Mouse (Mus musculus) gonadal fat pad, adult 2 months (tissue): ENCODE data around the gene Col1a2. TPM values are rescaled to one million over a fixed set of nuclear protein-coding genes. Genes with fewer than 3 reads are reported as not detected.

Experiments
- DNase-seq: peaks from one replicate; pipeline ENCODE4 v3.0.0-alpha.2; 2012; ENCODE audit warnings: low read depth
- polyA plus RNA-seq: library from polyadenylated mRNA; depleted of rRNA; stranded (reverse); fragments of >200 nt; gene quantifications from 2 replicates; pipeline ENCODE4 v1.2.3, GENCODE M21; 2012; rRNA removed

Gene Col1a2
- polyA plus RNA-seq, 1 experiment: 211 TPM

GRCm38 (mm10) chr6:4587946-4588345, 83.3 kb downstream of the Col1a2 start:
- DNase-seq: no peak

GRCm38 (mm10) chr6:4588722-4589121, 84.1 kb downstream of the Col1a2 start:
- no peak for DNase-seq

- DNase-seq: no peak
These were observed 85.5 kb downstream of the Col1a2 start for GRCm38 (mm10) chr6:4590089-4590488.

Other genes with a start within 250 kb of the Col1a2 start
- 15.0 and 18.9 TPM in 2 replicates for gene Casd1, start 96.0 kb downstream of the Col1a2 start, polyA plus RNA-seq
- gene Sgce, start 242.4 kb downstream of the Col1a2 start, polyA plus RNA-seq: 25.7 and 30.3 TPM in 2 replicates
- 1.1 and 4.6 TPM in 2 replicates for gene Peg10, start 242.5 kb downstream of the Col1a2 start, polyA plus RNA-seq